Mouse (Mus musculus) hindbrain, embryonic 16.5 days (tissue): ENCODE measurements around the gene Adcy4. TPM values are rescaled to one million over a fixed set of nuclear protein-coding genes. Genes with fewer than 3 reads are reported as not detected.

Experiments used
- ATAC-seq: fragments of 200-750 bp; cut with Nextera tagmentation; 2 replicates; pipeline ENCODE4 v1.8.0; 2017; ENCODE audit warnings: moderate TSS enrichment, moderate library complexity
- H3K27ac ChIP-seq: fragments of 300-500 bp; sonication (generic); 2 replicates; pipeline ENCODE4 v1.5.1; 2014; ENCODE audit warnings: low read depth, mild to moderate bottlenecking, control low read depth, low read length, moderate library complexity
- H3K27me3 ChIP-seq: fragments of 300-500 bp; sonication (generic); replicated peaks from 2 replicates; pipeline ENCODE4 v1.6.1; 2014; ENCODE audit warnings: low read length; ENCODE audit not compliant: control insufficient read depth, insufficient read depth
- H3K36me3 ChIP-seq: fragments of 300-500 bp; sonication (generic); 2 replicates; pipeline ENCODE4 v1.6.1; 2014; ENCODE audit warnings: mild to moderate bottlenecking, low read length, moderate library complexity, mixed read lengths; ENCODE audit not compliant: control insufficient read depth, insufficient read depth
- H3K4me1 ChIP-seq: fragments of 300-500 bp; sonication (generic); 2 replicates; pipeline ENCODE4 v1.6.1; 2014; ENCODE audit warnings: low read depth, low read length; ENCODE audit not compliant: control insufficient read depth, insufficient read depth
- H3K4me2 ChIP-seq: fragments of 300-500 bp; sonication (generic); 2 replicates; pipeline ENCODE4 v1.6.1; 2014; ENCODE audit warnings: mild to moderate bottlenecking, low read length, control low read depth, moderate library complexity
- H3K4me3 ChIP-seq: fragments of 300-500 bp; sonication (generic); 2 replicates; pipeline ENCODE4 v1.5.1; 2014; ENCODE audit warnings: mild to moderate bottlenecking, low read length, control low read depth, moderate library complexity
- H3K9ac ChIP-seq: fragments of 300-500 bp; sonication (generic); 2 replicates; pipeline ENCODE4 v1.6.1; 2014; ENCODE audit warnings: low read depth, mild to moderate bottlenecking, control low read depth, low read length, moderate library complexity
- H3K9me3 ChIP-seq: fragments of 300-500 bp; sonication (generic); 2 replicates; pipeline ENCODE4 v1.6.1; 2014; ENCODE audit warnings: mild to moderate bottlenecking, low read length, moderate library complexity; ENCODE audit not compliant: control insufficient read depth
- whole genome bisulfite sequencing: fragments of 180-500 bp; shearing (Covaris S2); extraction: QIAGEN DNeasy Blood & Tissue Kit; methylation state at CpG from one replicate; pipeline ENCODE4 v1.1.7; 2014; 5-methylcytosine and 5-hydroxymethylcytosine counted together
- polyA plus RNA-seq: library from polyadenylated mRNA; unstranded; fragments of >200 nt; fragmentation: Nextera tagmentation; extraction: Ambion mirVana; gene quantifications from 2 replicates; pipeline ENCODE4 v1.2.1, GENCODE M21; 2015

Gene Adcy4
- polyA plus RNA-seq, 1 experiment from 2014 or later, result 3.5 TPM

GRCm38 (mm10) chr14:55781310-55781709 lies 2.6 kb downstream of the Adcy4 start:
- WGBS, result 10% methylated on average over 14 of the region's 14 CpGs
- H3K9ac ChIP-seq, result peak overlapping the region; percentile 25; the same call in 1 of the 2 replicates

GRCm38 (mm10) chr14:55780736-55781135 lies 3.2 kb downstream of the Adcy4 start:
- Histone ChIP-seq H3K36me3 (no peaks in the 10 kb centered on the region), H3K27ac (no peak overlapping the region), H3K9me3 (no peaks in the 10 kb centered on the region), H3K4me1 (peaks cover 13% of the 10 kb centered on the region), H3K27me3 (peaks cover 31% of the 10 kb centered on the region), H3K9ac (no peak overlapping the region), H3K4me2 (no peak overlapping the region), H3K4me3 (no peak overlapping the region)
- WGBS, result 80% methylated on average over 11 of the region's 11 CpGs
- no peak for ATAC-seq

More at GRCm38 (mm10) chr14:55781310-55781709, 2.6 kb downstream of the Adcy4 start:
- Histone ChIP-seq H3K27me3 (peaks cover 36% of the 10 kb centered on the region), H3K27ac (no peak overlapping the region), H3K9me3 (no peaks in the 10 kb centered on the region), H3K4me1 (peaks cover 13% of the 10 kb centered on the region), H3K36me3 (no peaks in the 10 kb centered on the region), H3K4me2 (peak overlapping the region; percentile 50), H3K4me3 (peak overlapping the region; percentile 27)
- ATAC-seq, result peak; percentile 90

- peaks cover 26% of the 10 kb centered on the region for H3K27me3 ChIP-seq
- peaks cover 13% of the 10 kb centered on the region for H3K4me1 ChIP-seq
- H3K9me3 ChIP-seq, result no peaks in the 10 kb centered on the region
- WGBS, result 66% methylated on average over 16 of the region's 16 CpGs
- H3K36me3 ChIP-seq, result no peaks in the 10 kb centered on the region
- ATAC-seq, result no peak
- H3K27ac ChIP-seq, result no peak overlapping the region
- H3K4me3 ChIP-seq, result no peak overlapping the region
- no peak overlapping the region for H3K4me2 ChIP-seq
- no peak overlapping the region for H3K9ac ChIP-seq
Observed at GRCm38 (mm10) chr14:55779656-55780055, 4.2 kb downstream of the Adcy4 start.

GRCm38 (mm10) chr14:55778686-55779085 lies 5.2 kb downstream of the Adcy4 start:
- Histone ChIP-seq H3K36me3 (no peaks in the 10 kb centered on the region), H3K27me3 (peaks cover 18% of the 10 kb centered on the region), H3K9me3 (no peaks in the 10 kb centered on the region), H3K4me2 (no peak overlapping the region), H3K4me3 (no peak overlapping the region), H3K27ac (no peak overlapping the region), H3K9ac (no peak overlapping the region), H3K4me1 (peaks cover 10% of the 10 kb centered on the region)
- ATAC-seq, result no peak
- WGBS, result 92% methylated on average over 15 of the region's 15 CpGs

GRCm38 (mm10) chr14:55777806-55778205 lies 6.1 kb downstream of the Adcy4 start:
- 89% methylated on average over 11 of the region's 11 CpGs for WGBS
- Histone ChIP-seq H3K4me1 (peaks cover 6% of the 10 kb centered on the region), H3K4me3 (no peak overlapping the region), H3K36me3 (no peaks in the 10 kb centered on the region), H3K9me3 (no peaks in the 10 kb centered on the region), H3K4me2 (no peak overlapping the region), H3K27ac (no peak overlapping the region), H3K27me3 (peaks cover 14% of the 10 kb centered on the region), H3K9ac (no peak overlapping the region)
- ATAC-seq, result no peak

GRCm38 (mm10) chr14:55777176-55777575 lies 6.7 kb downstream of the Adcy4 start:
- H3K4me3 ChIP-seq, result no peak overlapping the region
- 45% methylated on average over 3 of the region's 3 CpGs for WGBS
- peaks cover 6% of the 10 kb centered on the region for H3K4me1 ChIP-seq
- H3K36me3 ChIP-seq, result no peaks in the 10 kb centered on the region
- ATAC-seq, result no peak
- peaks cover 8% of the 10 kb centered on the region for H3K27me3 ChIP-seq
- H3K9ac ChIP-seq, result no peak overlapping the region
- H3K4me2 ChIP-seq, result no peak overlapping the region
- no peaks in the 10 kb centered on the region for H3K9me3 ChIP-seq
- H3K27ac ChIP-seq, result no peak overlapping the region

- H3K4me1 ChIP-seq, result peaks cover 6% of the 10 kb centered on the region
- no peak for ATAC-seq
- peaks cover 5% of the 10 kb centered on the region for H3K27me3 ChIP-seq
- H3K9me3 ChIP-seq, result no peaks in the 10 kb centered on the region
- H3K4me3 ChIP-seq, result no peak overlapping the region
- H3K36me3 ChIP-seq, result no peaks in the 10 kb centered on the region
- no peak overlapping the region for H3K27ac ChIP-seq
- WGBS, result 74% methylated on average over 7 of the region's 7 CpGs
- H3K4me2 ChIP-seq, result no peak overlapping the region
- H3K9ac ChIP-seq, result no peak overlapping the region
Observed at GRCm38 (mm10) chr14:55776711-55777110, 7.2 kb downstream of the Adcy4 start.

- peaks cover 8% of the 10 kb centered on the region for H3K4me1 ChIP-seq
- 85% methylated on average over 16 of the region's 16 CpGs for WGBS
- H3K36me3 ChIP-seq, result no peaks in the 10 kb centered on the region
- no peaks in the 10 kb centered on the region for H3K9me3 ChIP-seq
- peaks cover 21% of the 10 kb centered on the region for H3K27me3 ChIP-seq
- H3K27ac ChIP-seq, result no peak overlapping the region
- no peak overlapping the region for H3K9ac ChIP-seq
- H3K4me2 ChIP-seq, result no peak overlapping the region
- ATAC-seq, result no peak
- H3K4me3 ChIP-seq, result no peak overlapping the region
Observed at GRCm38 (mm10) chr14:55769087-55769703, 14.7 kb downstream of the Adcy4 start.

- H3K27me3 ChIP-seq, result peaks cover 22% of the 10 kb centered on the region
- H3K4me2 ChIP-seq, result no peak overlapping the region
- no peak overlapping the region for H3K9ac ChIP-seq
- H3K4me3 ChIP-seq, result no peak overlapping the region
- no peak for ATAC-seq
- peaks cover 8% of the 10 kb centered on the region for H3K4me1 ChIP-seq
- no peaks in the 10 kb centered on the region for H3K36me3 ChIP-seq
- no peaks in the 10 kb centered on the region for H3K9me3 ChIP-seq
- H3K27ac ChIP-seq, result no peak overlapping the region
- 89% methylated on average over 6 of the region's 6 CpGs for WGBS
Observed at GRCm38 (mm10) chr14:55768555-55768954, 15.3 kb downstream of the Adcy4 start.
